Mouse (Mus musculus): Measurements from ENCODE around the gene Ppp2r5c. TPM values are rescaled to one million over a fixed set of nuclear protein-coding genes. Genes with fewer than 3 reads are reported as not detected.

Gene Ppp2r5c
- polyA plus RNA-seq, 1 experiment from 2014 or later = 138 TPM

DNA sequence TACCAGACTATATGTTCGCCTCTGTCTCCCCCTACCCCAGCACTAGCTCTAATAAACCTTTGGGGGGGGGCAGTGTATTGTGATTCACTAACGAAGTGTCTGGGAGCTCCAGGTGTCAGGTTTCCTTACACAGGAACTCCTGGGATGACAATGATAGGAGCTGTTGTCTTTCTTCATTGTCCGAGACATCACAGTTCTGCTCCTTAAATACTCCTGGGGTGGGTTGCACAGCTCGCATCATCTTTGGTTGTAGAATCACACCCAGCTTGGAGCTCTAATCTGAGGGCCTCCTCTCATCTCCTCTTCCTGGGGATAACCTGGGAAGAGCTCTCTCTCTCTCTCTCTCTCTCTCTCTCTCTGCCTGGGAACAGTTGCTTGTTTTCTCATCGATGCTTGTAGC lies 94.6 kb downstream of the Ppp2r5c start:
- no peaks in the 10 kb centered on the region for H3K9me3 ChIP-seq (replicated peaks; ENCODE audit: control insufficient read depth, low read length)
- WGBS = 67% methylated on average over 5 of the region's 5 CpGs
- no peaks in the 10 kb centered on the region for H3K27me3 ChIP-seq (replicated peaks; ENCODE audit: control insufficient read depth, insufficient read depth, low read length)
- DNase-seq (ENCODE audit: low spot score) (no peak), ATAC-seq (no peak)
- H3K4me2 ChIP-seq (ENCODE audit: low read length) = no peak overlapping the region
- no peak overlapping the region for H3K4me3 ChIP-seq (ENCODE audit: low read depth, low read length)
- no peak overlapping the region for H3K27ac ChIP-seq (ENCODE audit: low read depth, low read length)
- H3K36me3 ChIP-seq (ENCODE audit: control insufficient read depth, insufficient read depth, low read length) = peaks cover 14% of the 10 kb centered on the region
- H3K9ac ChIP-seq (ENCODE audit: low read length) = no peak overlapping the region
- no peaks in the 10 kb centered on the region for H3K4me1 ChIP-seq (ENCODE audit: control insufficient read depth, insufficient read depth, low read length)

DNA sequence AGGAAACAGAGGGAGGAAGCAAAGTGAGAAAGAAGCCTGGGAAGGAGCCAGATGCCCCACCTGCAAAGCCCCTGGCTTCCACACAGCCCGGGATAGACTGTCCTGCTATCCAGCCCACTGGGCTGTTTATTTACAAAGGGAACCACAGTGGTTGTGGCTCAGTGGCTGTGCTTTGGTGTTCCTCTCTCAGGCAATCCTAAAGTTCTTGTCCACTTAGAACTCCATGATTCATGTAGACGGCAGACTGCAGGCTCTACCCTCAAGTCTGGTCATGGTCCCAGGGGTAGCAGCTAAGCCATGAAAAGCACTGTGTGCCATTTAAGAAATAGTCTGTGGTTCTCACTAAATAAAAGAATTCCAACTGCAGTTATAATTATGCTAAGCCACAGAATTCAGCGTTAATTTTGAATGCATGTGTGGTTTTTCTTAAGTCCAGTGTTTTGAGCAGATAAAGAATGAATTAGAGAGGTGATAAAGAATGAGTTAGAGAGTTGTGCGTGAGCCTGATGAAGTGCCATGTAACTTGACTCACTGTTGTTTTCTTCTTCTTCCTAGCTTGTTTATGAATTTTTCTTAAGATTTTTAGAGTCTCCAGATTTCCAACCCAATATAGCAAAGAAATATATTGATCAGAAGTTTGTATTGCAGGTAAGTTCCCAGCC lies 98.3 kb downstream of the Ppp2r5c start:
- Histone ChIP-seq H3K9me3 (replicated peaks; ENCODE audit: control insufficient read depth, low read length) (no peaks in the 10 kb centered on the region), H3K4me1 (ENCODE audit: control insufficient read depth, insufficient read depth, low read length) (no peaks in the 10 kb centered on the region), H3K4me2 (ENCODE audit: low read length) (no peak overlapping the region), H3K36me3 (ENCODE audit: control insufficient read depth, insufficient read depth, low read length) (peaks cover 42% of the 10 kb centered on the region), H3K9ac (ENCODE audit: low read length) (no peak overlapping the region), H3K27ac (ENCODE audit: low read depth, low read length) (no peak overlapping the region), H3K4me3 (ENCODE audit: low read depth, low read length) (no peak overlapping the region), H3K27me3 (replicated peaks; ENCODE audit: control insufficient read depth, insufficient read depth, low read length) (no peaks in the 10 kb centered on the region)
- ATAC-seq (no peak), DNase-seq (ENCODE audit: low spot score) (no peak)
- 87% methylated on average over 4 of the region's 4 CpGs for WGBS

DNA sequence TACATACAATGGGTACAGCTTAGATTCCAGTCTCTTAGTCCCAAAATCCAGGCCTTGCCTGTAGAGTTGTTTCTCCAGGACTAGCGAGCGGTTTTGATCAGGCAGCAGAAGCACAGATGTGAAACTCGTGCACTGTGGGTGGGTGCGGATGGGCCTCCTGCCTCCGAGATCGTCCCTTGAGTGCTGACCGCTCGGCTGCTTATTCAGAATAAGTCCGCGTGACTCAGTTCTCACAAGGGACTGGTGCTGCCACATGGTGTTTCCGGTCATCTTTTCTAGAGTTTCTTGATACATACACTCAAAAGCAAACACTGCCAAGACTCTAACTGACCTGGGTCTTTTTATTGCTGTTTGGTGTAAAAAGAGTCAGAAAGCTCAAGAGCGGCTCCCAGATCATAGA lies 100.7 kb downstream of the Ppp2r5c start:
- Histone ChIP-seq H3K9ac (ENCODE audit: low read length) (no peak overlapping the region), H3K4me2 (ENCODE audit: low read length) (no peak overlapping the region), H3K4me3 (ENCODE audit: low read depth, low read length) (no peak overlapping the region), H3K4me1 (ENCODE audit: control insufficient read depth, insufficient read depth, low read length) (no peaks in the 10 kb centered on the region), H3K9me3 (replicated peaks; ENCODE audit: control insufficient read depth, low read length) (no peaks in the 10 kb centered on the region), H3K27me3 (replicated peaks; ENCODE audit: control insufficient read depth, insufficient read depth, low read length) (no peaks in the 10 kb centered on the region), H3K36me3 (ENCODE audit: control insufficient read depth, insufficient read depth, low read length) (peaks cover 56% of the 10 kb centered on the region), H3K27ac (ENCODE audit: low read depth, low read length) (no peak overlapping the region)
- DNase-seq (ENCODE audit: low spot score) (no peak), ATAC-seq (no peak)
- WGBS = 96% methylated on average over 12 of the region's 12 CpGs

DNA sequence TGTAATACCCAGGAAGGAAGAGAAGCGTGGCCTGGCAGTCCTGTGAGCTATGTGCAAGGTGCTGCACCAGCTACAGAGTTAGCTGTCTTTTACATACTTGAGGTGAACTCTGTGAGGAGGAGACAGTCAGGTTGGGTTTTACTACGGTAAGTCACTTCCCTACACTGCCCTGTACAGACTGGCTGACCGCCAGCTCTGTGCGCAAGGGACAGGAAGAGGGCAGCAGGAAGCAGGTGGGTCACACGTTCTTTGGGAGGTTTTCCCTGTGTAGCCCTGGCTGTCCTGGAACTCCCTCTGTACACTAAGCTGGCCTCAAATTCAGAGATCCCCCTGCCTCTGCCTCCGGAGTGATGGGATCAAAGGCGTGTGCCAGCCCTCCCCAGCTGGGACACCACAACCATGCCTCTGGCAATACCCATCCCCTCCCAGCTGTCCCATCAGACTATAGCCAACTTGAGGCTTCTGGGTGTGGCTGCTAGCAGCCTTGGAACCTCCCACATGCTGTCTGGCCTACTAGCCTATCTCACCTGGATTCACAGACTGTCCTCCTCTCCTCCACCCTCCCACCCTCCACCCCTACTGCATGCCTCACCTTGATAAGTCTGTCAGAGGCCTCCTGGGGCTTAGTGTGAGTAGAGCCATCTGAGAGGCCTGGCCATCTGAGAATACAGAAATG lies 102.7 kb downstream of the Ppp2r5c start:
- Histone ChIP-seq H3K36me3 (ENCODE audit: control insufficient read depth, insufficient read depth, low read length) (peaks cover 76% of the 10 kb centered on the region), H3K4me3 (ENCODE audit: low read depth, low read length) (no peak overlapping the region), H3K27me3 (replicated peaks; ENCODE audit: control insufficient read depth, insufficient read depth, low read length) (no peaks in the 10 kb centered on the region), H3K4me1 (ENCODE audit: control insufficient read depth, insufficient read depth, low read length) (no peaks in the 10 kb centered on the region), H3K9ac (ENCODE audit: low read length) (no peak overlapping the region), H3K4me2 (ENCODE audit: low read length) (no peak overlapping the region), H3K9me3 (replicated peaks; ENCODE audit: control insufficient read depth, low read length) (no peaks in the 10 kb centered on the region), H3K27ac (ENCODE audit: low read depth, low read length) (no peak overlapping the region)
- DNase-seq (ENCODE audit: low spot score) = no peak
- ATAC-seq = no peak
- 94% methylated on average over 7 of the region's 7 CpGs for WGBS

DNA sequence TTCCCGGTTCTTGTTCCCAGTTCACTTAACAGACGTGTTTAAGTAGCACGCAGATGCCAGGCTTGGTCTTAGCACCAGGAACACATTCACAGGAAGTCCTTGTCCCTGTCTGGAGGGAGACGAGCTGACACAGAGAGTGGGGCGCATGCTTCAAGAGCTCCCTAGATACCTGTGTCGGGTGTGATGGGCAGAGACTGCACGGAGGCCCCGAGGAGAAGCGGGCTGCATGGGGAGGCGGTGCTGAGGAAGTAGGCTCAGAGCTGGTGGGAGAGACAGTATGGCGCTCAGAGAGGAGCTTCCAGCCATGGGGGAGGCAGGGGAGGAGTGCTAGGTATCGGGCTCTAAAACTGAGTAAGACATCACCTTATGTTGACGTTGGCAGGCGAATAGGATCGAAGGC lies 103.4 kb downstream of the Ppp2r5c start:
- 95% methylated on average over 15 of the region's 15 CpGs for WGBS

DNA sequence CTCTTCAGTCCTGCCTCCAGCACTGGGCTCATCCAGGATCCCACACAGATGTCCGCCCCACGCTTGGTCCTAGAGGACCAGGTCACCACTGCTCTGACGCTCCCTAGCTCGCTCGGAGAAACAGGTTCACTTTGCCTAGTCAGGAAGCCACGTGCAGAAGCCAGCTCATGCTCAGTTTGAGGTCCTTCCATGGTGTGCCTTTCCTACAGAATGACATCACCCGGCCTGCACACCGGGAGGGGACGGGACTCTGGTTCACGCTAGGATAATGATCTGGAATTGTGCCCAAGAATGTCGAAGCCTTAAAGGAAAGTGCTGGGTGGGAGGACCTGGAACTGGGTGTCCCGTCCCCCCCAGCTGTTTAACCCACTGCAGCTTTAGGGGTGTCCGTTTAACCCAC lies 105.2 kb downstream of the Ppp2r5c start:
- Histone ChIP-seq H3K27ac (ENCODE audit: low read depth, low read length) (no peak overlapping the region), H3K4me1 (ENCODE audit: control insufficient read depth, insufficient read depth, low read length) (no peaks in the 10 kb centered on the region), H3K9ac (ENCODE audit: low read length) (no peak overlapping the region), H3K4me2 (ENCODE audit: low read length) (no peak overlapping the region), H3K9me3 (replicated peaks; ENCODE audit: control insufficient read depth, low read length) (no peaks in the 10 kb centered on the region), H3K4me3 (ENCODE audit: low read depth, low read length) (no peak overlapping the region), H3K27me3 (replicated peaks; ENCODE audit: control insufficient read depth, insufficient read depth, low read length) (no peaks in the 10 kb centered on the region), H3K36me3 (ENCODE audit: control insufficient read depth, insufficient read depth, low read length) (peaks cover 84% of the 10 kb centered on the region)
- no peak for ATAC-seq
- 69% methylated on average over 13 of the region's 13 CpGs for whole genome bisulfite sequencing
- peak; percentile 6 for DNase-seq (ENCODE audit: low spot score)

More for the DNA sequence above, 103.4 kb downstream of the Ppp2r5c start:
- no peak overlapping the region for H3K9ac ChIP-seq (ENCODE audit: low read length)
- peaks cover 84% of the 10 kb centered on the region for H3K36me3 ChIP-seq (ENCODE audit: control insufficient read depth, insufficient read depth, low read length)
- no peak overlapping the region for H3K27ac ChIP-seq (ENCODE audit: low read depth, low read length)
- no peak for DNase-seq (ENCODE audit: low spot score)
- H3K4me1 ChIP-seq (ENCODE audit: control insufficient read depth, insufficient read depth, low read length) = no peaks in the 10 kb centered on the region
- H3K9me3 ChIP-seq (replicated peaks; ENCODE audit: control insufficient read depth, low read length) = no peaks in the 10 kb centered on the region
- no peak overlapping the region for H3K4me3 ChIP-seq (ENCODE audit: low read depth, low read length)
- H3K4me2 ChIP-seq (ENCODE audit: low read length) = no peak overlapping the region
- ATAC-seq = no peak
- H3K27me3 ChIP-seq (replicated peaks; ENCODE audit: control insufficient read depth, insufficient read depth, low read length) = no peaks in the 10 kb centered on the region

DNA sequence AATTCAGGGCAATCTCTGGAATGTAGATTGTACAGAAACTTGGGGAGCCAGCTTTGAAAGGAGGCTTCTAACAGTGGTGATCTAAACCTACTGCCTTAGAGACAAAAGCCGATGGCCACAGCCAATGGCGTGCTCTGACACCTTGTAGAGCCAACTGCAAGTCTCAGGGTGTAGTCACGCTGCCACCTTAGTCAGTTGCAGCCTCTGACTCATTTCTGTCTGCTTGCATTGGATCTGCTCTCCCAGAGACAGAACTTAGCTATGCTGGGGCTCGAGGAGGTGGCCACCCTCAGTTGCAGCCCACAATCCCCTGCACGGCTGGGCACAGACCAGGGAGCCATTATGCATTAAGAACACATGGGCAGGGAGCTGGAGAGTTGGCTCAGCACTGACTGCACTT lies 106.4 kb downstream of the Ppp2r5c start:
- Histone ChIP-seq H3K27ac (ENCODE audit: low read depth, low read length) (no peak overlapping the region), H3K4me2 (ENCODE audit: low read length) (no peak overlapping the region), H3K4me1 (ENCODE audit: control insufficient read depth, insufficient read depth, low read length) (no peaks in the 10 kb centered on the region), H3K27me3 (replicated peaks; ENCODE audit: control insufficient read depth, insufficient read depth, low read length) (no peaks in the 10 kb centered on the region), H3K36me3 (ENCODE audit: control insufficient read depth, insufficient read depth, low read length) (peaks cover 81% of the 10 kb centered on the region), H3K9me3 (replicated peaks; ENCODE audit: control insufficient read depth, low read length) (no peaks in the 10 kb centered on the region), H3K9ac (ENCODE audit: low read length) (no peak overlapping the region), H3K4me3 (ENCODE audit: low read depth, low read length) (no peak overlapping the region)
- ATAC-seq = no peak
- WGBS = 94% methylated on average over 5 of the region's 5 CpGs
- DNase-seq (ENCODE audit: low spot score) = no peak

DNA sequence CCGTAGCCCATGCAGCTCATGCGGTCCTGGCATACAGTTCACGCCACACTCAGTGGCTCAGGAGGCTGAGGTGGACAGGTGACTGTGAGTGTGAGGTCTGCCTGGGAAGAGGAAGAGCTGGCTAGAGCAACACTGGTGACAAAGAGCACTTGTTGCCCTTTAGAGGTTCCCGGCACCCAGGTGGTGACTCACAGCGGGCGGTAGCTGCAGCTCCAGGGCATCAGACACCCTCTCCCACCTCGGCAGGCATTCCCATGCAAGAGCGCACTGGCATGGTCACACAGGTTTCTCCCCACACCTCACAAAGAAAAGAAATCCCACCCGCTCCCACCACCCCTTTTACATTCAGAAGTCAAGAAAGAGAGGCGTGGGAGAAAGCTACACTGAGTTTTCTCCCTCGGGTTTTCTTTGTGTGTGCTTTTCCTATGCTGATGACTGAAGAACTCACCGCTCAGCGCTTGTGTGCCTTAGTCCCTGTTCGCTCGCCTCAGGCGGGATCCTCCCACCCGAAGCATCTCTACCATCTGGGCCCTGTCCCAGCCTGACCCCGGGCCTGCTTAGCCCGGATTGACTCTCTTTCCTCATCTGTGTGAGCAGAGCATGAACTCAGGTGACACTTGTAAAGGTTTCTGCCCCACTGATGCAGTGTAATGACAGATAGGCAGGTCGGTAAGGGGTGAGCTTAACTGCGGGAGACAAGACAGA lies 108.8 kb downstream of the Ppp2r5c start:
- ATAC-seq (no peak), DNase-seq (ENCODE audit: low spot score) (no peak)
- 93% methylated on average over 21 of the region's 21 CpGs for WGBS
- no peaks in the 10 kb centered on the region for H3K27me3 ChIP-seq (replicated peaks; ENCODE audit: control insufficient read depth, insufficient read depth, low read length)
- H3K4me3 ChIP-seq (ENCODE audit: low read depth, low read length) = no peak overlapping the region
- no peaks in the 10 kb centered on the region for H3K4me1 ChIP-seq (ENCODE audit: control insufficient read depth, insufficient read depth, low read length)
- H3K4me2 ChIP-seq (ENCODE audit: low read length) = no peak overlapping the region
- no peaks in the 10 kb centered on the region for H3K9me3 ChIP-seq (replicated peaks; ENCODE audit: control insufficient read depth, low read length)
- no peak overlapping the region for H3K9ac ChIP-seq (ENCODE audit: low read length)
- H3K36me3 ChIP-seq (ENCODE audit: control insufficient read depth, insufficient read depth, low read length) = peaks cover 78% of the 10 kb centered on the region
- H3K27ac ChIP-seq (ENCODE audit: low read depth, low read length) = no peak overlapping the region
